Mouse (Mus musculus) spleen, adult 12 weeks (tissue): ENCODE results near the gene Nek1.
"Not testable (repeated sequence)": the region's sequence is repeated elsewhere in the genome, so short reads cannot be mapped to it uniquely, and the experiment has no call there.

Experiments used
- DNase-seq: peaks from one replicate; pipeline ENCODE4 v3.0.0; 2022; ENCODE audit warnings: low spot score

Gene Nek1

DNA sequence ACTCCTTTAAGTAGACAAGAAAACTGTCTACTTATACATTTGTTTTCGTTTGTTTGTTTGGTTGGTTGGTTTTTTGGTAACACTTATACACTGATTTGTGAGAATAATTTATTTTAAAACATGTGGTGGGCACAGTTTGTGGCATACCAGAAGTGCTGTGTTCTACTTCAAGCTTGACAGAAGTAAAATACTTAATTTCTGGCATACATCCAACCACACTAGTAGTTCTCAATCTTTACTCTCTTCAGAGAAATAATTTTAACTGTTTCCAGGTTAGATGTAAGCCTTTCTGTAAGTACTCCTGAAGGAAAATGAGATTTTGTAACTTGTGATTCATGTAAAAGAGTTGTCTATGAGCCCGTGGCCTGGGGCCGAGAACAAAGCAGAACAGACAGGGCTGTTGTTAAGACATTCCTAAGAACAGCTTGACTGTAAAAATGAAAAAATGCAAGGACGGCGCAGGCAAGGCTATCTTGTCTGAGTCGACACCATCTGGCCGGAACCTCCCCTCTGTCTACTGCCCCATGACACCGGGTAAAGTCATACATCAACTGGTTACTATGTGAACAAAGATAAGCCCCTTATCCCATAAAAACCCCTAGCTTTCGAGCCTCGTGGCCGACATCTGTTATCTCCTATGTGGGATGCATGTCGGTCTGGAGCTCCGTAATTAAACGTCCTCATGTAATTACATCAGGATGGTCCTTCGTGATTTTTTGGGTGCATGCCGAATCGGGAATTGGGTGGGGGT is 8.6 kb upstream of the Nek1 start:
- DNase-seq: not testable (repeated sequence)

GRCm38 (mm10) chr8:60992561-60992909 is 460 bp upstream of the Nek1 start:
- no peak for DNase-seq

GRCm38 (mm10) chr8:60993639-60993986 is 618 bp downstream of the Nek1 start:
- DNase-seq: no peak

DNA sequence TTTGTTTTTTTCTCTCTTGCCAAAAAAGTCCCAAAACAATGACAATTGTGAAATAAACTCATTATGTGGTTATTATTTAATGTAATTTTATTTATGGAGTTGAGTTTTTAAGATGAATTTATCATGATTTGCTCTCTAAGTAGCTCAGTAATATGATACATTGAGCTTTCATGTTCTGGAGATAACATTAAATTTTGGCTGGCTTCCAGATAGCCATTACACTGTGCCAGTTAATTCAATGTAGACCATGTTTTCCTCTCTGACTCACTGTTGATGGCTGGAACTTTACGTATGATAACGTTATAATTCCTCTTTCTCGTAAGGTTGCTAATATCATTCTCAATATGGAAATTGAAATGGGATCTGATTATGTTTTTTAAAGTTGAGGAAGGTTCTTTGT is 3.5 kb downstream of the Nek1 start:
- no peak for DNase-seq

- no peak for DNase-seq
Measured at GRCm38 (mm10) chr8:61041951-61042350, 49.0 kb downstream of the Nek1 start.

- no peak for DNase-seq
Measured at GRCm38 (mm10) chr8:61043874-61044273, 50.9 kb downstream of the Nek1 start.

GRCm38 (mm10) chr8:61046816-61047215 is 53.8 kb downstream of the Nek1 start:
- no peak for DNase-seq

GRCm38 (mm10) chr8:61053017-61053416 is 60.0 kb downstream of the Nek1 start:
- no peak for DNase-seq

DNA sequence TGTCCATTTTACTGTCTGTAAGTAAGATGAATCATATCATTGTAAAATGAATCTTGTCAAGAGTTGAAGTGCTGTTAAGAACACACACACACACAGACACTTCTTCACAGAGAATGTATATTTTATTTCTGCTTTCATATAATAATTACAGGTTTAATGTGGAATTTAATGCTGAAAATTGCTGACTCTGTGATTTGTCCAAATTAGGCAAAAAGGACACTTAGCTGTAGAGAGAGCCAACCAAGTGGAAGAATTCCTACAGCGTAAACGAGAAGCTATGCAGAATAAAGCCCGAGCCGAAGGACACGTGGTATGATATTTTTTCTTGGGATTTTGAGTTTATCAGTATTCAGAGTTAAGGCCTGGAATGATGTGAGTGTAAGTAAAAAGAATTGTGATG is 61.3 kb downstream of the Nek1 start:
- DNase-seq: no peak

GRCm38 (mm10) chr8:61056997-61057396 is 64.0 kb downstream of the Nek1 start:
- DNase-seq: no peak

GRCm38 (mm10) chr8:61059143-61059542 is 66.1 kb downstream of the Nek1 start:
- DNase-seq: no peak

DNA sequence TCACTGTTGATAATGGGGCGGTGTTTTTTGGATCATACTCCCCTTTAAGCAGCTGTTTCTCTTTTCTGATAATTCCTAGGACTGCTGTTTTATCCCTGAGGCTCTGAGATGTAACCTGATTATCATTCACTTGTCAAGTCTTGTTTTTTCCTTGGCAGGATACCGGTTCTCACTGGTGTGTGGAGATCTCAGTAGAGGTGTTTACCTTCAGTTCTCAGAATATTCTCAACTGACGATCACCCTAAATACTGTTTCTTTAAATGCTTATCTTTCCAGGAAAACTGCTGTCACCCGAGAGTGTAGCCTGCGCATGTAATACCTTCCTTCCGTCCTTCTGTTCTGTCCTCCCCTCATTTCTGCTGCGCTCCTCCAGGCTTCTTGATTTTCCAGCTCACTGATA is 67.4 kb downstream of the Nek1 start:
- DNase-seq: no peak

DNA sequence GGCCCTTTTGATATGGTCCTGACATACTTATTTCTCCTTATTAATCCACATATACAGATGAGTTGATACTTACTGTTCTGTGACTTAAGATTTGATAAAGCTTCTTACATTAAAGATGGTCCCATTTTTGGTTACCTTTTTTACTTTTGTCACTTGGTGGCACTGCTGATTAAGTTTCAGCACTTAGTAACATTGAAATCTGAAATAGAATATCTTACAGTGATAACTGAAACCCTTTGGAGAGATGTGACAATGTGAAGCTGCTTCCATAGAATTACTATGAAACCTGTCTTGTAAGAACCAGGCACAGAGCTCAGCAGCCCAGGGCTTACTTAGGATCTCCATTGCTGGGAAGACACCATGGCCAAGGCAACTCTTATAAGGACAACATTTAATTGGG is 82.1 kb downstream of the Nek1 start:
- DNase-seq: no peak

- DNase-seq: no peak
Measured at GRCm38 (mm10) chr8:61110496-61110895, 117.5 kb downstream of the Nek1 start.

DNA sequence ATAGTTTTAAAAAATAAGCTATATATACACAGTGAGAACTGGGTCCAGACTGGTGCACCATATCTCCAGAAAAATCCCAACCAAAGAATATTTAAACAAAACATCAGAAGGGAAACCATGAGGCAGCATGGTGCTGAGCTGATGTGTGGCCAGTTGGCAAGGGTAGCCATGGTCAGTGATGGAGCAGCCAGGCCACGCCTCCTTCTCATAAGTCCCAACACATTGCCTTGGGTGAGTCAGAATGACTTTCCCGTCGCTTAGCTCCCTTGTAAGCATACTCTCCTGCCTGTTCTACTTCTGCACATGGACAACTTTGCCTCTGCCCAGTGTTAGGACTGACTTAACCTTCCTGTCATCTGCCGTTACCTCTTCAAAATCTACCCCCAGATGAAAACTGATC is 118.9 kb downstream of the Nek1 start:
- no peak for DNase-seq

- DNase-seq: no peak
Measured at GRCm38 (mm10) chr8:61121631-61122030, 128.6 kb downstream of the Nek1 start.

DNA sequence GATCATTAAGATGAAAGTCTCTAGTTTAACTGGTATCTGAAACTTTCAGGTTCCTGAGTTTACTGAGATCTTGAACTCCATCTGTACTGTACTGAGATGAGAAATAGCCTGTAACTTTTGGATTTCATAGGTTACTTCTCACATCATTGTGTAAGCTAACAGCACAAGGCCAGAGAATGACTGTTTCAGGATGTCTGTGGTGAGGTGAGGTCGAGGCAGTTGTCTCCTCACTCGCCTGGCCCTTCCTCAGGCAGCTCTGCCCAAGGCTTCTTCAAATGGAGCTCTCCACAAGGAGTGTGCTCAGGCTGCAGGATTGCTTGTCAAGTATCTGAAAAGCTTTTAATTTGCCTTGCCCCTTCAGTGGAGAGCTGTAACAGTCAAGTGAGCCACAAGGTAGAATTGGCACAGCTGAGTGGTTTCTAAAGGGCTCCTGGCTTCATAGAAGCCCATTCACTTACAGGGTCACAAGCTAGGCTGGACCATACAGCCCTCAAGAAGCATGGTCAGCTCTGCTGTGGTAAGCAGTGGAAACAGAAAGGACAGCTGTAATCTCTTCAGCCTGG is 134.4 kb downstream of the Nek1 start:
- DNase-seq: no peak

GRCm38 (mm10) chr8:61132561-61133134 is 139.7 kb downstream of the Nek1 start:
- no peak for DNase-seq

DNA sequence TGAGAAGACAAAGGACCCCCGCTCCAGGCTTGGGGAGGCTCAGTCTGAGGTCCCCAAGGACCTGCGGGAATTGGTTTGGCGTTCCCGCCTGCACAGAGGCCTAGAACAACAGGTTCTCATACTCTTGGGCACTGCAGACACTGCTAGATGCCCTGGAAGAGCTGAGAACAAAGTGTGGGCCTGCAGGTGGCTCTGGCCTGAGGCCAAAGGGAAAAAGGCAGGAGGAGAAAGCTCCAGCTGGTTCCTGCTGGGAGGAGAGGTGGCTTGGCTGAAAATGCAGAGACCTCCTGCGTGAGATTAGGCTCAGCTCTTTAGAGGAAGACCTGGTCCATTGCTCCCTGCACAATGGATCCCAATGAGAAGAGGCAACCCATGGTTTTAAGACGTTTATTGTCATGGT is 148.9 kb downstream of the Nek1 start:
- no peak for DNase-seq

DNA sequence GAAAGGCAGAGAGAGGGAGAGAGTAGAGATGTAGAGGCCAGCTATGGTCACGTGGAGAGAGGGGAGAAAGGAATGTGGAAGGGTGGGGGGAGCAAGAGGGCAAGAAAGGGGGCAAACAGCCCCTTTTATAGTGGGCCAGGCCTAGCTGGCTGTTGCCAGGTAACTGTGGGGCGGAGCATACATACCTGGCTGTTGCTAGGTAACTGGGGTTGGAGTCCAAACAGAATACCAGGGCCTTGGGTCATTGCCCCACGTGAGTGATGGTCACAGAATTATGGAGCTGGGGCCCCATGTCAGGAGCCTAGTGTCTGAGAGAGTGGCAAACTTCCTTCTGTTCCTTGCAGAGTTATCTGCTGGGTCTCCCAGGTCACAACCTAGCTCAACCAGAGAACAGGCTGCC is 149.3 kb downstream of the Nek1 start:
- no peak for DNase-seq

- DNase-seq: no peak
Measured at GRCm38 (mm10) chr8:61142845-61143244, 149.8 kb downstream of the Nek1 start.

- no peak for DNase-seq
Measured at GRCm38 (mm10) chr8:61148728-61149127, 155.7 kb downstream of the Nek1 start.

- DNase-seq: no peak
Measured at GRCm38 (mm10) chr8:61150596-61150995, 157.6 kb downstream of the Nek1 start.

DNA sequence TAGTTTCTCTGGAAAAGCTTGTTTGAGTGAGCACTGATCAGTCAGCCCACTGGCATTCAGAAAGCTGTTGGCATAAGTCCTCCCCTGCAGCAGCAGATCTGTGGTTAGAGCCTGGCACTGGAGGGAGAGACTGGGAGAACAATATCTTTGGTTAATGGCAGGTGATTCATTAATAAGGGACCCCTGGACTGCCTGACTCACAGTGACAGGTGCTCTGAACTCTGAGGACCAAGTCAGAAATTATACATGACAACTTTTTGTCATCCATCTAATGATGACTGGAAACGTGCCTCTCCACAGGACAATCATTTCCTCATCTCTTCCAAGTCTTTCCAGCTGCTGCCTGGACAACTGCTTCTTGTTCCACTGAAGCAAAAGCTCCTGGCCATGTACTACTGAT is 163.4 kb downstream of the Nek1 start:
- no peak for DNase-seq
